Mouse (Mus musculus) gastrocnemius, adult 2 months (tissue): ENCODE measurements around the gene Rnpep. TPM values are rescaled to one million over a fixed set of nuclear protein-coding genes. Genes with fewer than 3 reads are reported as not detected.

Experiments used
- DNase-seq: peaks from one replicate; pipeline ENCODE4 v3.0.0; 2022
- H3K27ac ChIP-seq: fragments of 200-600 bp; 2 replicates; pipeline ENCODE4 v1.8.1; 2022; ENCODE audit warnings: mild to moderate bottlenecking
- H3K4me3 ChIP-seq: fragments of 200-600 bp; 2 replicates; pipeline ENCODE4 v1.8.1; 2022; ENCODE audit warnings: mild to moderate bottlenecking, moderate library complexity
- CTCF ChIP-seq: fragments of 200-600 bp; IDR thresholded peaks from 2 replicates; pipeline ENCODE4 v1.8.1; 2022; ENCODE audit warnings: antibody characterized with exemption, mild to moderate bottlenecking, moderate library complexity
- intact Hi-C: fragments of 180-260 bp; cut with DNase I; formaldehyde crosslinking; loops from one replicate; pipeline ENCODE4 v1.15.1; 2025
- total RNA-seq, 2 experiments: library from RNA; stranded (reverse); gene quantifications; 2 replicates each; pipeline ENCODE4 v1.2.3; 2021

The Rnpep gene
- total RNA-seq, 2 experiments from 2014 or later: 11.9 to 15.8 TPM

DNA sequence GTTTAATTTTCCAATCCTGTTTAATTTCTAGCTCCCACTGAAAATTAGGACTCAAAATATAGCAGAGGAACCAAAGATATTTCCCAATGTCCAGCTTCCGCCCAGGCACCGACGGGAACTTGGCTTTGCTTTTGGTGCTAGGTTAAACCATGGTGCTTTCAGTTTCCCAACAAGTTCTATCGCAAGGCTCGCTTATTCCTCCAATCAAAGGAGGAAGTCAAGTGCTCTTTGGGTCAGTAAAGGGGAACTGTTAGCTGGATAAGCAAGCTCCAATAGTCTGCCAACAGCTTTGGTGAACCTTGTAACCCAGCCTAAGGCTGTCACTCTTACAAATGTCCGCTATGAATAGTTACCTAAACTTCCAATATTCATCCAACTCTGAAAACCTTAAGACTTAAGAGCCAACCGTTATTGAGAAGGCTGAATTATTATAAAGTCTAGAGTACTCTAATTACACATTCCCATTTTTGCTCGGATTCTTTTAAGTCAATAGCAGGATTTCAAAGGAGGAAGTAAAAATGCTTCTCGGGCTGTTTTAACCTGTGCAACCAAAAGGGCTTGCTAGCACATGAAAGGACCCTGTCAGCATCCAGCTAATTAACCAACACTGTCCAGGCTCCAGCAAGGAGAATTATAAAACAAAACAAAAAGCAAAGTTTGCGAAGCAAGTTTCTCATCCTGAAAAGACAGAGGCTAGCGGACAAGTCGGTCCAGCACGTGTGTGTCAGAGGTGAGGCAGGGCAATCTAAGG lies 1.2 kb downstream of the Rnpep start:
- H3K4me3 ChIP-seq: peak overlapping the region; percentile 84
- peak overlapping the region; percentile 91 for H3K27ac ChIP-seq
- DNase-seq: peak; percentile 40
- TF ChIP-seq CTCF: no peak
- intact Hi-C loops: loop anchor here (5.0 kb wide), 2 partner anchors 35 to 85 kb away; no protein-coding TSS in a partner anchor

- Histone ChIP-seq H3K27ac (no peak overlapping the region), H3K4me3 (peak overlapping the region; percentile 84; the same call in 1 of the 2 replicates)
- intact Hi-C loops: loop anchor here (5.0 kb wide), 2 partner anchors 35 to 85 kb away; no protein-coding TSS in a partner anchor
- no peak for TF ChIP-seq CTCF
- DNase-seq: no peak
Observed at GRCm38 (mm10) chr1:135281841-135282240, 2.0 kb downstream of the Rnpep start.

DNA sequence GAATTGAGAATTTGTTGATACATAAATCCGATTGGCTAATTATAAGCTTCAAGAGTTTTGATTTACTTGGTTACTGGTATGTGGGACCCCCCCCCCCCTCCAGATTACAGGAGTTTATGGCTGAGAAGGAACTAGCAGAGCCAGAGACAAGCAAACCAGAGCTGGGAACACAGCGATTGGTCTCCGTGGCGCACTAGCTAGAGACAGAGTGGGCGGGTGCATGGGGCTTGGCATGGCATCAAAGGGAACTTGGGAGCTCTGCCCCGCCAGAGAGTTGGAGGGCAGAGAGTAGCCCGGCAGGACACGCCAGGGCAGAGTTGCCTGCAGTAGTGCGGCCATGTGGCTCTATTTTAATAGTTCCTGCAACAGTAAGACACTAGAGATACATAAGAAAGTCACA lies 3.2 kb downstream of the Rnpep start:
- peak overlapping the region; percentile 13; the same call in 1 of the 2 replicates for H3K4me3 ChIP-seq
- peak; percentile 90 for DNase-seq
- no peak for TF ChIP-seq CTCF
- H3K27ac ChIP-seq: peak overlapping the region; percentile 46; the same call in 1 of the 2 replicates
- intact Hi-C loops: loop anchor here (5.0 kb wide), 2 partner anchors 37 to 87 kb away; no protein-coding TSS in a partner anchor

DNA sequence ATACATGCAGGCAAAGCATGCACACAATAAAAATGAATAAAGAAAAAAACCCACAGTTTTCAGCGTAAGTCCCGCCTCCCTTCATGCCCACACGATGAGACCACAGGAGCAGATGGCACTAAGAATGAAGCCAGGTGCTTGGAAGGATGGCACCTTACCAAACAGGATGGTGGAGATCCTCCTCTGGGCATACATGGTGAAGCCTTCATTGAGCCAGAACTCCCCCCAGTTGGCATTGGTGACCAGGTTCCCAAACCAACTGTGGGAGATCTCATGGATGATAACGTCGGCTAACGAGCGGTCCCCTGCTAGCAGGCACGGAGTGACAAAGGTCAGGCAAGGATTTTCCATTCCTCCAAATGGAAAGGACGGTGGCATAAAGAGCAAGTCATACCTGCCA lies 12.5 kb downstream of the Rnpep start:
- no peak for DNase-seq
- intact Hi-C loops: no loop called here
- no peak overlapping the region for H3K4me3 ChIP-seq
- no peak for TF ChIP-seq CTCF
- H3K27ac ChIP-seq: no peak overlapping the region

DNA sequence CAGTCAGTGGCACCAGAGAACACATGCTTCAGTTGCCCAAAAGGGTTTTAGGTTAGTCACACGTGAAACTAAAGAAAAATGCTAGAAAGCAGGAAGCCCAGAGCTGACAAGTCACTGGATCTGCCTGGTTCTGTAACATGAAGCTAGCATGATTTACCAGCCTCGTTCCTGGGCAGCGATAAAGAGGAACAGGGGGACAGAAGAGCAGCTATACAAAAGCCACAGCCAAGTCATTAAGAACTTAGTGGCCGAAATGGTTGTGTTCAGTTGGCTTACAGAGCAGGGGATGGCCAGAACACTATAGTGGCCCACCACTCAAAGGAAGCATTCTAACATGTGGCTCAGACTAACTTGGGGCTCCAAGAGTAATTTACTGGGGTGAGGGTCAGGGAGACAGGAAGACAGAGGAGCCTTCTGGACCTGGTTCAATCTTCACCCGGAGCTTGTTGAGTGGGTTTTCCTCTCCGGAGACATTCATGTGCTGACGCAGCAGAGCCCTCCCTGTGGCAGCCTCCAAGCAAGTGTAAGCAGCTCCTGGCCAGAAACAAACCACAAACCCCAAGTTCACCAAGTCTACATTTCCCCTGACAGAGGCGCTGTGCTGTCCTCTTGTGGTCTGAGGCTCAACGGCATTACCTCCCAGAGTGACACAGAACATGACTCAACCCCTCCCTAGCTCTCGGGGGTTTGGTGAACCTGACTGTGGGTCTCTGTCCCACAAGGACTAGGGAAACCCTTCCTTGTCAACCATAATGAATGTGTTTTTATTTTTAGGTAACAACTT lies 16.0 kb downstream of the Rnpep start:
- TF ChIP-seq CTCF: no peak; the same call in 1 of the 2 replicates
- no peak for DNase-seq
- intact Hi-C loops: no loop called here
- H3K4me3 ChIP-seq: no peak overlapping the region
- H3K27ac ChIP-seq: no peak overlapping the region

GRCm38 (mm10) chr1:135265834-135266233 lies 18.1 kb downstream of the Rnpep start:
- Histone ChIP-seq H3K4me3 (no peak overlapping the region), H3K27ac (no peak overlapping the region)
- TF ChIP-seq CTCF: no peak
- no peak for DNase-seq
- intact Hi-C loops: no loop called here

DNA sequence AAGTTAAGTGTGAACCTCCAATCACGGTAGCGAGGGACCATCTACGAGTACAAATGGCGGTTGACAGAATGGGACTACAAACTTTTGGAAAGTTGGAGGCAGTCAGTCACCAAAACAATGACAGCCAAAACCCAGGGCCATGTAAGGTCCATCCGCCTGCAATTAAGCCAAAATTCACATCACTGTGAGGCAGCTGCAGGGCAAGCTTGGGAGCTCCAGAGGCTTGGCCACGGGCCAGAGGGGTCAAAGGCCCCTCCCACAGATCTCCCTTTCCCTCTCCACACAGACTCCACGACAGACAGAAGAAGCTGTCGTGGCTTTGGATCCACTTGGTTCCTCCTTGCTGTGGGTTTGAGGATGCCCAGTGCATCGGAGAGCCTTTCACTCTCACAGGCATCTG lies 20.6 kb downstream of the Rnpep start:
- intact Hi-C loops: no loop called here
- no peak for DNase-seq
- Histone ChIP-seq H3K4me3 (no peak overlapping the region), H3K27ac (no peak overlapping the region)
- TF ChIP-seq CTCF: no peak

DNA sequence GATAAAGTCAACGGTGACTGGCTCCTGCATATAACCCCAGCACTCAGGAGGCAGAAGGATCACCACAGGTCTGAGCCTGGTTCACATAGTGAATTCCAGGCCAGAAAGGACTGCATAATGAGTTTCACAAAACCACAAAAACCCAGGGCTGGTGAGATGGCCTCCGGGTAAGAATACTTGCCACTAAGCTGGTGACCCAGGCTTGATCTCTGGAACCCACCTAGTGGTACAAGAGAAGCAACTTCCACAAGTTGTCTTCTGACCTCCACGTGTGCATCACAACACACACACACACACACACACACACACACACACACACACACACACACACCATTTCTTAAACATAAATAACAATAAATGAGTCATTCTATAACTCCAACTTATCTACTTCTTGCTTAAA lies 21.6 kb downstream of the Rnpep start:
- TF ChIP-seq CTCF: no peak
- DNase-seq: no peak
- no peak overlapping the region for H3K4me3 ChIP-seq
- H3K27ac ChIP-seq: no peak overlapping the region
- intact Hi-C loops: no loop called here

DNA sequence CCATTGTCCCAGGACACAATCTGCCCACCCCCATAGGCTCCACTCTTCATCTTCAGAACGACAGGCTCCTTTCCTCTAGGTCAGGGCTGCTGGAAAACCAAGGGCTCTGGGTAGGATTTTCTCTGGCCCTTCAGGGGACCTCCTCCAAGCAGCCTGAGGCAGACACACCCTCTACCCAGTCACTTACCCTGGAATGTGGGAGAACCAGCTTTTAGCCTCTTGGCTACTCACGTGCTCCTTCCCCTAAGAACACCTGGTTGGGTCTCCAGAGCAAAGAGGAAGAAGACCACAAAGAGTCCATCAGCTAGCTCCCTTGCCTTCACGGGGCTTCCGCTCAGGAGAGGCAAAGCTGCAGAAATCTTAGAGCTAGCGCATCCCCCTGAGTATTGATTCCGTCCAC lies 23.0 kb downstream of the Rnpep start:
- H3K4me3 ChIP-seq: no peak overlapping the region
- intact Hi-C loops: no loop called here
- DNase-seq: no peak
- no peak for TF ChIP-seq CTCF
- H3K27ac ChIP-seq: no peak overlapping the region; the same call in 1 of the 2 replicates

DNA sequence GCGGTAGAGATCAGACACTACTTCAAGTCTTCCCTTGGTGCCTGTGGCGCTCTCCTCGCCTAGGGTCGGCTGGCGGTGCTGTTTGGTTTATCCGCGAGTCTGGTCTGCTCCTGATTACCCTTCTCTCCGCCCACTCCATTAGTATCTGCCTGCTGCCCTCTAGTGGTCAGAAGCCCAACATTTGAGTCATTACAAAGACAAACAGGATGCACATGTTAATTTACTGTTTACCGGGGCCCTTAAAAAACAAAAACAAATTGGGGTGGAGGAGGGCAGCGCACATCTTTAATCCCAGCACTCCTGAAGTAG lies 24.8 kb downstream of the Rnpep start:
- intact Hi-C loops: loop anchor here (1.0 to 2.0 kb wide), 2 partner anchors 87 to 110 kb away; no protein-coding TSS in a partner anchor
- H3K27ac ChIP-seq: peak overlapping the region; percentile 63
- peak overlapping the region; percentile 57 for H3K4me3 ChIP-seq

GRCm38 (mm10) chr1:135258380-135259127 lies 25.3 kb downstream of the Rnpep start, which contains the start of gene Elf3:
Gene Elf3 (minus strand): TSS chr1:135258568.
- intact Hi-C loops: loop anchor here (1.0 to 2.0 kb wide), 2 partner anchors 86 to 110 kb away; no protein-coding TSS in a partner anchor
- peak; percentile 65 for DNase-seq
- Histone ChIP-seq H3K27ac (peak within 1 kb of the TSS; percentile 63), H3K4me3 (peak within 1 kb of the TSS; percentile 57)
- no peak for TF ChIP-seq CTCF

More for the DNA sequence above, 24.8 kb downstream of the Rnpep start:
- peak; percentile 84 for TF ChIP-seq CTCF
- peak; percentile 81 for DNase-seq

- intact Hi-C loops: no loop called here
- TF ChIP-seq CTCF: no peak; the same call in 1 of the 2 replicates
- no peak overlapping the region for H3K27ac ChIP-seq
Observed at GRCm38 (mm10) chr1:135256299-135256698, 27.6 kb downstream of the Rnpep start.

More at GRCm38 (mm10) chr1:135256299-135256698, 27.6 kb downstream of the Rnpep start:
- DNase-seq: no peak
- no peak overlapping the region for H3K4me3 ChIP-seq
